Mouse (Mus musculus) spleen, adult 2 months (tissue): Measurements from ENCODE around the gene Gpx1. TPM values are rescaled to one million over a fixed set of nuclear protein-coding genes. Genes with fewer than 3 reads are reported as not detected.
"Not testable (repeated sequence)": the region's sequence is repeated elsewhere in the genome, so short reads cannot be mapped to it uniquely, and the experiment has no call there.

Source experiments
- DNase-seq, 2 experiments: peaks; one replicate each; pipeline versions ENCODE4 v3.0.0 to v3.0.0-alpha.2; 2012 to 2021; ENCODE audit warnings: low spot score in 2 of 2, low read depth in 1 of 2
- H3K27ac ChIP-seq: fragments of 200-500 bp; 2 replicates; pipeline ENCODE4 v1.5.1; 2012; ENCODE audit warnings: low read length, inconsistent platforms; ENCODE audit not compliant: insufficient read depth
- H3K27me3 ChIP-seq: fragments of 200-500 bp; 2 replicates; pipeline ENCODE4 v1.6.1; 2012; ENCODE audit warnings: mild to moderate bottlenecking, moderate library complexity, low read length, inconsistent platforms; ENCODE audit not compliant: control insufficient read depth, insufficient read depth
- H3K36me3 ChIP-seq: fragments of 200-500 bp; 2 replicates; pipeline ENCODE4 v1.6.1; 2012; ENCODE audit warnings: mild to moderate bottlenecking, low read length, inconsistent platforms; ENCODE audit not compliant: control insufficient read depth, insufficient read depth
- H3K4me1 ChIP-seq: fragments of 200-500 bp; 2 replicates; pipeline ENCODE4 v1.6.1; 2011; ENCODE audit warnings: inconsistent platforms; ENCODE audit not compliant: control insufficient read depth, insufficient read depth, insufficient read length
- H3K4me3 ChIP-seq: fragments of 200-500 bp; 2 replicates; pipeline ENCODE4 v1.5.1; 2011; ENCODE audit warnings: mild to moderate bottlenecking, inconsistent platforms; ENCODE audit not compliant: insufficient read depth, insufficient read length; ENCODE audit errors: extremely low read depth
- CTCF ChIP-seq: fragments of 200-500 bp; IDR thresholded peaks from 2 replicates; pipeline ENCODE4 v1.5.1; 2011; ENCODE audit warnings: mild to moderate bottlenecking, inconsistent platforms; ENCODE audit not compliant: insufficient read depth, insufficient read length, insufficient replicate concordance; ENCODE audit errors: extremely low read depth
- POLR2A ChIP-seq: fragments of 200-500 bp; IDR thresholded peaks from 2 replicates; pipeline ENCODE4 v1.6.1; 2011; ENCODE audit warnings: low read depth, low read length, inconsistent platforms
- WGBS: fragments of 180-500 bp; shearing (Covaris S2); methylation state at CpG from one replicate; pipeline ENCODE4 v1.1.7; 2018; 5-methylcytosine and 5-hydroxymethylcytosine counted together
- polyA plus RNA-seq: library from polyadenylated mRNA; depleted of rRNA; stranded (reverse); fragments of >200 nt; gene quantifications from 2 replicates; pipeline ENCODE4 v1.2.3, GENCODE M21; 2012

The Gpx1 gene
- polyA plus RNA-seq, 1 experiment = 2,084 TPM

DNA sequence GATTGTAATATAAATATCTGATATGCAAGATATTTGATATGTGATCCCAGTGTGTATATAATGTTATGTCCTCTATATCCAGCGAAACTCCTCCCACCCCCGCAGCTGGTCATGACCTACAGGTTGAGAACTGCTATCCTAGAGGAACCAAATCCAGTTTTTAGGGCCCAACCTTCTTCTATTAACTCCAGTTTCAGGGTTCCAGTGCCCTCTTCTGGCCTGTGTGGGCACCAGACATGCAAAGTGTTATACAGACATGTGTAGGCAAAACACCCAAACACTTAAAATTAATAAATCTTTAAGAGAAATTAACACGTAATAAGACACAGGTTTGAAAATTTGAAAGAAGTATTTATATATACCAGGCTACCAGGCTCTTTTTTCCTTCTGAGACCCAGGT, 21.1 kb upstream of the Gpx1 start:
- H3K4me1 ChIP-seq = no peaks in the 10 kb centered on the region
- peak in 1 of 2 experiments; percentile 12 for DNase-seq
- H3K4me3 ChIP-seq = no peak overlapping the region
- H3K36me3 ChIP-seq = peaks cover 13% of the 10 kb centered on the region
- WGBS = 90% methylated on average over 3 of the region's 3 CpGs
- H3K27me3 ChIP-seq = no peaks in the 10 kb centered on the region
- TF ChIP-seq POLR2A = no peak
- no peak for TF ChIP-seq CTCF
- H3K27ac ChIP-seq = no peak overlapping the region

DNA sequence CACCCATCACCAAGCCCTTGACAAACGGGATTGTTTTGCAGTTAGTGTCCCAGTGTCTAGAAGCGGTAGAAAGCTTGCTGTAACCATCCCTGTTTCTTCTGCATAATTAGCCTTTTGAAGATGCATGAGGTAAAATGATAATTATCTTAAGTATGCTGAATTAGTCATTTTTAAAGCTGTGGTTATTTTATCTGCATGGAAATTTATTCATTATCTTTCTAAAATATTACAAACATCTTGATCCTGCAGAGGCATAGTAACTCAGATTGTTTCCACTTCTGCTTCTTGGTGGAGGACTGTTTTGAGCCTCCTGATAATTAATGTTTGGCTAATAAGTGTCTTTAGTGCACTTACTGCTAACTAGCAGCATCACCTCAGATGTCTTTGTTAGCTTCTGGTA, 20.2 kb upstream of the Gpx1 start:
- no peak for TF ChIP-seq POLR2A
- no peak for TF ChIP-seq CTCF
- Histone ChIP-seq H3K4me1 (no peaks in the 10 kb centered on the region), H3K36me3 (peaks cover 13% of the 10 kb centered on the region), H3K4me3 (no peak overlapping the region), H3K27me3 (no peaks in the 10 kb centered on the region), H3K27ac (no peak overlapping the region)
- DNase-seq = no peak
- WGBS = 85% methylated on average over 2 of the region's 2 CpGs

DNA sequence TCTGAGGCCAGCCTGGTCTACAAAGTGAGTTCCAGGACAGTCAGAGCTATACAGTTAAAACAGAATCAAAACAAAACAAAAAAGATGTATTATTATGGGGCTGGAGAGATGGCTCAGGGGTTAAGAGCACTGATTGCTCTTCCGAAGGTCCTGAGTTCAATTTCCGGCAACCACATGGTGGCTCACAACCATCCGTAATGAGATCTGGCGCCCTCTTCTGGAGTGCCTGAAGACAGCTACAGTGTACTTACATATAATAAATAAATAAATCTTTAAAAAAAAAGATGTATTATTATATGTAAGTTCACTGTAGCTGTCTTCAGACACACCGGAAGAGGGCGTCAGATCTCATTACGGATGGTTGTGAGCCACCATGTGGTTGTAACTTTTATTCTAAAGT, 16.6 kb upstream of the Gpx1 start:
- H3K27me3 ChIP-seq, H3K4me3 ChIP-seq, H3K4me1 ChIP-seq, DNase-seq, H3K27ac ChIP-seq: not testable (repeated sequence)
- H3K36me3 ChIP-seq = peaks cover 14% of the 10 kb centered on the region
- WGBS = 82% methylated on average over 7 of the region's 7 CpGs

DNA sequence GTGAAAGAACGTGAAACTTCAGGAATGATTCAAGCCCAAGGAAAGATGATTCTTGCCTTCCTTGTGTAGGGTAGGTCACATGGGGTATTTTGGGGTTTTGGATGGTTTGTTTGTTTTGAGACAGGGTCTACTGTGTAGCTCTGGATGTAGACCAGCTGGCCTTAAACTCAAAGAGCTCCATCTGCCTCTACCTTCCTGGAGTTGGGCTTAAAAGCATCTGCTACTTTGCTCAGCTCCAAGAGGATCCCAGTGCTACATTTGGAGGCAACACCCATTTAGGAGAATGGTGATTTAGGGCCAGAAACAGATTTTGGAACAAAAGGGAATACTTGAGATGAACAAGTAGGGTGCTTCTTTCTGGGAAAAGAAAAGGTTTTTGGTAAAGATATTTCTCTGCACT, 13.9 kb upstream of the Gpx1 start:
- Histone ChIP-seq H3K36me3 (peaks cover 22% of the 10 kb centered on the region), H3K4me1 (no peaks in the 10 kb centered on the region), H3K4me3 (no peak overlapping the region), H3K27ac (no peak overlapping the region), H3K27me3 (no peaks in the 10 kb centered on the region)
- TF ChIP-seq POLR2A = no peak
- TF ChIP-seq CTCF = no peak
- no peak for DNase-seq
- WGBS = 100% methylated on average over 1 of the region's 1 CpGs

DNA sequence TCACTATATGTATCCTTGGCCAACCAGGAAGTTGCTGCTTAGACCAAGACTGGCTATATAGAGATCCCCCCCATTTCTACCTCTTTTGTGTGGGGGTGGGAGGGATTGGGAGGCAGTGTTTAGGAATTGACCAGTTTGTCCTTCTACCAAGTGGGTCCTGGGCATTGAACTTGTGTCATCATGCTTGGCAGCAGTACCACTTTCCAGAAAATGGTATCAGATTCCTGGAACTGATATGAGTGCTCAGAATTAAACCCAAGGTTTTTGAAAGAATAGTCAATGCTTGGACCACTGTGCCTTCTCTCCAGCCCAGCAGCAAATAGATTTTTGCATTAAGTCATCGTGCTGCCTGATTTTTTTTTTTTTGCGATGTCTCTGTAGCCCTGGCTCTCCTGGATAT, 12.9 kb upstream of the Gpx1 start:
- H3K27ac ChIP-seq = no peak overlapping the region
- peaks cover 26% of the 10 kb centered on the region for H3K36me3 ChIP-seq
- no peaks in the 10 kb centered on the region for H3K27me3 ChIP-seq
- DNase-seq = no peak
- H3K4me3 ChIP-seq = no peak overlapping the region
- H3K4me1 ChIP-seq = no peaks in the 10 kb centered on the region
- TF ChIP-seq CTCF = no peak
- TF ChIP-seq POLR2A = no peak
- WGBS = 86% methylated on average over 2 of the region's 2 CpGs

DNA sequence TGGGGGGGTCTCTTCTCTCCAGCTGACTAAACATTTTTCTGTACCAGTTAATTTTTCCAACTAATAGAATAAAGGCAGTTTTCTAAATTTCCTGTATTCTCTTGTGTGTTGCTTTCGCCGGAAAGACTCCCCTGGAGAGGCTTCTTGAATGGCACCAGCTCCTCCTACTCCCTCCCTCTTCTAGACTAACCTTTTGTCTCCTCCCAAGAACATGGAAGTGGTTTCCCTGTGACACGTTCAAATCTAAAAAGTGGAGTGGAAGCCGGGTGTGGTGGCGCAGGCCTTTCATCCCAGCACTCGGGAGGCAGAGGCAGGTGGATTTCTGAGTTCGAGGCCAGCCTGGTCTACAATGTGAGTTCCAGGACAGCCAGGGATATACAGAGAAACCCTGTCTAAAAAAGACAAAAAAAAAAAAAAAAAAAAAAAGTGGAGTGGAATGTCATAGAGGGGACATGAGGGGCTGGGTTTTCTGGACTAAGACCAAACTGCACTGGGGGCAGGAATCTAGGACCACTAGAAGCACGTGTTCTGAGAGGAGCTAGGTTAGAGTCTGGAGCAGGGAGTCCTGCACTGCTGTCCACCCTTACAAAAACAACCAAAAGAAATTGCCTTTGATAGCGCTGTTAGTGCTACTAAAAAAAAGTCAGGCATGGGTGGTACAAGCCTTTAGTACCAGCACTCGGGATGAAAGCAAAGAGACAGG, 704 bp upstream of the Gpx1 start:
- Histone ChIP-seq H3K4me1 (peaks cover 16% of the 10 kb centered on the region; the same call in 1 of the 2 replicates), H3K4me3 (no peak overlapping the region), H3K36me3 (peaks cover 25% of the 10 kb centered on the region), H3K27me3 (no peaks in the 10 kb centered on the region), H3K27ac (peak overlapping the region; percentile 95; the same call in 1 of the 2 replicates)
- WGBS = 74% methylated on average over 10 of the region's 10 CpGs
- DNase-seq = no peak
- no peak for TF ChIP-seq CTCF
- TF ChIP-seq POLR2A = no peak

DNA sequence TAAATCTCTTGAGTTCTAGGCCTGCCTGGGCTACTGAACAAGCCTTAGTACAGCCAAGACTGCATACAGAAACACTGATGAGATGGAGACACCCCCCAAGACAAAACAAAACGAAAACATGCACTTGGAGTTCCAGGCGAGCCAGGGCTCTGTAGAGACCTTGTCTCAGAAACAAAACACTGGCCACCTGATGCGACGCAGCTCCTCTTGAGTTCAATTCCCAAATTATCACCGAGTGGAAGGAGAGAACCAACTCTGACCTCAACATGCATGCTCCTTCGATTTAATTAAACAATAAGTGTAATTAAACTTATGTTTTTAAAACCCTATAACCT, 185 bp upstream of the Gpx1 start:
- no peak for TF ChIP-seq POLR2A
- no peak for TF ChIP-seq CTCF
- WGBS = 30% methylated on average over 6 of the region's 6 CpGs
- no peak overlapping the region for H3K4me3 ChIP-seq
- no peaks in the 10 kb centered on the region for H3K27me3 ChIP-seq
- DNase-seq = no peak
- peaks cover 21% of the 10 kb centered on the region; the same call in 1 of the 2 replicates for H3K4me1 ChIP-seq
- peak overlapping the region; percentile 95 for H3K27ac ChIP-seq
- H3K36me3 ChIP-seq = peaks cover 22% of the 10 kb centered on the region
